Mouse (Mus musculus) kidney, adult 18-20 months (tissue): ENCODE results near the gene Cry2.

ENCODE experiments used
- DNase-seq: peaks from one replicate; pipeline ENCODE4 v3.0.0; 2021

Gene Cry2

GRCm38 (mm10) chr2:92444376-92444775 lies 10.5 kb upstream of the Cry2 start:
- DNase-seq, result no peak

- DNase-seq, result no peak
These were observed 9.5 kb upstream of the Cry2 start for GRCm38 (mm10) chr2:92443313-92443712.

DNA sequence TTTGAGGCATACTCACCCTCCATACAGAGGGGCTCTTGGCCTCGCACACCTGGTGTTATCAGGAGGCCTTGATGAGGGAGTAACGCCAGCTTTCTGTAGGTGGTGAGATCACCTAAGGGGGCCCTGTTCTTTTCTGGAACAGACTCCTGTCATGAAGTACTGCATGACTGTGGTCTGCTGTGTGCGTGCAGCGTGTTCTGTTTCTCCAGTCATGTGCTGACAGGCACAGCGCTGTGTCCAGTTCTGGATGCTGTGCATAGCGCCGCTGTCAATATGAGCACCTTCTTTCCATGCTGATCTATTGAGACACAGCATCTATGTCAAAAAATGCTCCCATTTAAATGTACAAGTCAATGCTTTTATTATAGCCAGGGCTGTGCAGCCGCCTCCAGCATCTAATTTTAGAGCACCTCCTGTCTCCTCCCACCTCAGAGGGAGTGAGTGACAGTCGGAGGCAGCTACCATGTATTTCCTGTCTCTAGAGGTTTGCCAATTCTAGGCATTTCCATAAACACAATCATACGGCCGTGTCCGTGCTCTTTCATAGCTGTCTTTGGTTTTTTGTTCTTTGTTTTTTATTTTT lies 8.7 kb upstream of the Cry2 start:
- no peak for DNase-seq

GRCm38 (mm10) chr2:92440432-92440831 lies 6.6 kb upstream of the Cry2 start:
- DNase-seq, result no peak

- DNase-seq, result no peak
These were observed 4.7 kb upstream of the Cry2 start for GRCm38 (mm10) chr2:92438567-92438966.

GRCm38 (mm10) chr2:92437875-92438274 lies 4.0 kb upstream of the Cry2 start:
- DNase-seq, result peak; percentile 86

GRCm38 (mm10) chr2:92437366-92437765 lies 3.5 kb upstream of the Cry2 start:
- no peak for DNase-seq

- DNase-seq, result no peak
These were observed 1.2 kb upstream of the Cry2 start for GRCm38 (mm10) chr2:92435023-92435422.

DNA sequence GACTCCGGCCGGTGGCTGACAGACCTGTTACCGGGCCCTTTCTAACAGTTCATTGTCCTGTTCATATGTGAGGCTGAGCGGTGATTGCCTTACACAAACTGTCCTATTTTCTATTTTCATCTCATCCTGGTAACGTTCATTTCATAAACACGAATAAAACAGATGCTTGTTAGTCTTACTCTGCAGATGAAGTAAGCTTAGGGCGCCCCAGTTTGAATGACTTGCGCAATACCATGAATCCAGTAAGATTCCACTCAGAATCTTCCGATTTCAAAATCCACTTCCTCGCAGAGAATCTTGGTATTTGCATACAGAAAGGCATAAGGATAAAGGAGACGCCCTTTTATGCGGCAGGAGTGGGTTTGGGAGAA lies 517 bp upstream of the Cry2 start:
- no peak for DNase-seq

DNA sequence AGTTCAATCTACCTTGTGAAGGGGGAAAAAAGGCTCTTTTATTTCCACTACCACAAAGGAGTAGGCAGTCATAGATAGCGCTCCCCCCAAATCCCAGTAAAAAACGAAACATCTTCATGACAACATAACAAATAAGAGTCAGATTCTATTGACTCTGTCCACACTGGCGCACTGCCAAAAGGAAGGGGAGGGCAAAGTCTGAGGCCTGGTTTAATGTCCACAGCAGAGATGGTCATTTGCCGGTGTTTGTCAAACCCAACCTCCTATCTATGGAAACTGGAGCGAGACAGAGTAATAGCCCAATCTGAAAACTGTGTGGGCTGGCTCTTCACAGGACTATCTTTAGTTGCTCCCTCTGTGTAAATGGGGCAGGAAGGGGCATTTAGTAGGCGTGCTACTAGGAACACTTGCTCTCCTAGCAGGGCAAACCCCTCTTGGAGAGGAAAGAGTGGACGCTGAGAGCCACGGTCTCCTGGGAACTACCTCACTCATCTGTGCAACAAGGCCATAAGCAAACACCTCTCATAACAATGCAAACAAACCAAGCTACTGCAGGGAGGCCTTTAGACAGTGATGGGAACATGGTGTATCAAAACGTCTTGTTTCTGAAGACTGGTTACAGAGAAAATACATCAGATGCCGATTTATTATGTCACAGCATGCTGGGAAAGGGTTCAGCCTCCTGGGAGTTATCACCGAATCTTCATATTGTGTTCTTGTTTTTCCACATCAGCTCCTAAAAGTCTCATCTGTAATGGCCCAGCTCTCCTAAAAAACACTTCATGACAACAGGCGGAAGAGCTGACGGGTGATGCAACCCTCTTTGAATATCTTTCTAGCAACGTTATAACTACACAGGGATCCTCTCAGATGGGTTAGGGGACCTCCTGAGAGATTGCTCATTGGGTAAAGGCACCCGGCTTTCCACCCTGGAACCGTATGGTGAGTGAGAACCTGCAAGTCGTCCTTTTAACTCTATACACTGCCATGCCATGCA lies 1.2 kb downstream of the Cry2 start:
- DNase-seq, result peak; percentile 78

GRCm38 (mm10) chr2:92431611-92432179 lies 2.1 kb downstream of the Cry2 start:
- DNase-seq, result no peak

DNA sequence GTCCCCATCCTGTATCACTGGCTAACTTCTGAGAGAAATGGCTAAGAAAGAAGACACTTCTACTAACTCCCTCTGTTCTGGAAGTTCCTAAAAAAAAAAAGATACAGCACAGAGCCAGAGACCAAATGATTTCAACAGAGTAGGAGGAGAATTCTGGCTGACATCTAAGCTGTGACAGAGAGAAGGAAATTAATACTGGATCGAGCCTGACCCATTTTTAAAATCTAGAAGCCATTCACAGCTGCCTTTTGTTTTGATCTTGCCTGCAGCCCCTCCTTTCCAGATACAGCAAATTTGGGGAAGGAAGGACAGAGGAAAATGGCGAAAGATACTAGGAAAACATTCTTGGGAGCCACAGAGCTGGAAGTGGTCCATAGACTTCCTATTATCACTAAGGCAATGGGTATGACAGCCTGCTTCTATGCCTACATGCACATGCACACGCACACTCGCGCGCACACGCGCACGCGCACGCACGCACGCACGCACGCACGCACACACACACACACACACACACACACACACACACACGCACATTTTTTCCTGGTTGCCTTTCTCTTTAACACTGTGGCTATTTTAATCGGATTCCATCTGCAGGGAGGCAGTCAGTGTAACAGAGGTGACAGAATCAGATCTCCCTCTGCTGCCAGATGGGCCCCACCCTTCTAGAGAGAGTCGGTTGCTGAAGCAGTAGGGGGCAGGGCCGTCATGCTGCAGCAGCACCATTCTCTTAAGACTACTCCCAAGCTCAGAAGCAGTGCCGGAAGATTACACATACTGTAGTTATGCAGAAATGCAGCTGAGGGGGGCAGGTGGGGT lies 2.9 kb downstream of the Cry2 start:
- no peak for DNase-seq

DNA sequence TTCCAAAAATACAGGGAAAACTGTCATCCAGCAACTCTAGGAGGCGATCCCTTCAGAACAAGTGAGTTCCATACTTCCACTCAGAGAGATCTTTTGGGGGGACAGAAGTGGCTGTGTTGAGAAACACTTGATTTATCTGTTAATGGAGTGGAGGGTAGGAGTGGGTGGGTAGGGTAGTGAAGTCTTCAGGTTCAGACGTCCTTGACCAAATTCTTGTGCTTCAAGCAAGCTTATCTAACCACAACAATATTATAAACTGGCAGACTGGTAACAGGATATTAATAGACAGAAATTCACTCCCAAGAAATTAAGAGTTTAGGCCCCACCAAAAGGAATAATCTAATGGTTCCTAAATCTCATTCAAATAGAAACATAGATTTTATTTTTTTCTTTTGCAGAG lies 3.8 kb downstream of the Cry2 start:
- DNase-seq, result no peak

DNA sequence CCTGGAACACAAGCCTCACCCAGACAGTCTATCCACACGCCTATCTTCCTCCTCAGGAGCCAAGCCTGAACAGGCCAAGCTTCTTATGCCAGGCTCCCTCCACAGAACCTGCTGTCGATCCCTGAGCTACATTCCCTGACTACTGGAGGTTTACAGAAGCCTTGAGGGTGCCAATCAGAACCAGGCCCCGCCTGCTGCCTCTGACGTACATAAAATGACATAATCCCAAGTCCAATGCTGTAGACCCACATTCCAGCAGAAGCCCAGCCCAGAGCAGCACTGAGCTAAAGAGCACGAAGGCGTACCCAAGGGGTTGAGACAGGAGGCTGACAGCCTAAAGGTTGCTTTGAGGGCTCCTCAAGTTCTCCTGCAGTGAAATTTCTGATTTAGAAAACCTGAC lies 6.0 kb downstream of the Cry2 start:
- peak; percentile 85 for DNase-seq

DNA sequence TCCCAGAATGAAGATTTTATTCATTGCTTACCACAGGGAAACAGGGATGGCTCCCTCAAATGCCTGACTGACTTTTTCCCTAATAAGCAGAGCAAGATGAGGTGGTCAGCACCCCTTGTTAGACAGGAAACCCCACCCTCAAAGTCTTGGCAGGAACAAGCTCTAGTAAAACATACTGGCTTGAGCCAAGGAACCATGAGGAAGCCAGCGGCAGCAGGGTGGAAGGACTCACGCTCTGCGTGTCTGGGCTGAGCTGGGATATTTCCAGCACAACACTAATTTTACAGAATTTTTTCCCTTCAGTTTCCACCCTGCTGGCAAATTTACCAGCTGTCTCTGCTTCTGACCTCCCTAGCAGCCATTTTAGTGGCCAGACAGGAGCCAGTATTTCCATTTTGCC lies 7.4 kb downstream of the Cry2 start:
- DNase-seq, result no peak

GRCm38 (mm10) chr2:92425366-92425765 lies 8.5 kb downstream of the Cry2 start:
- no peak for DNase-seq

DNA sequence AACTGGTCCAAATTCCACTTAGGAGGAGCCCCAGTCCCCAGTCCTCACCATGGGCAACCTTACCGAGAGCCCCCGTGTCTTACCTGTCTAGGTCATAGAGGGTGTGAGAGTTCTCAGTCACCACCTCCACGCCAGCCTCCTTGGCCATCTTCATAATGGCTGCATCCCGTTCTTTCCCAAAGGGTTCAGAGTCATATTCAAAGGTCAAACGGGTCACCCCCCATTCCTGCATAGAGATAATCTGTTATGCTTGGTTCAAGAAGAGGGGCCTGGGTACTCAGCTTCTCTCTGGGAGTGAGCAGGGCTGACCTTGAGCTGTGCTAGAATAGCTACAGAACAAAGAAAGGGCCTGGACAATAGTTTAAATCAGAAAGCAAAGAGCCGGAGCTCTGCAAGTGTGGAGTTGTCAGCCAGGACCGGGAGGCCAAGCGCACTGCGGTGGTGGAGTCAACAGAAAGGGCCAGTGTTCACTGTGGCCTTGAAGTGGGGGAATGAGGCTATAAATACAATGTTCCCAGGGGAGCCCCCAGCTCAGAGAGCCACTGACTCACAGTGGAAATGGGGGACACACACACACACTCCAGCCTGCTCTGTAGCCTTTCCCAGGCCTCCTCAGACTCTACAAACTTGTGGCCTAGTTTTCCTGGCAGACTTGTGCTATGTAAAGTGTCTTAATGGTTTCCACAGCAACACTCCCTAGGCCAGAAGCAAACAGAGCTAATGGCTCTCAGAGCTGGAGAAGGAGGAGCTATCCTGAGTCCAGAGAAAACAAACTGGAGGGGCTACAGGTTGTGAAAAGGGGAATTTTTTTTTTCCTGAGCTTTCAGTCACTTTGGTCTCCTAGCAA lies 9.2 kb downstream of the Cry2 start:
- no peak for DNase-seq

DNA sequence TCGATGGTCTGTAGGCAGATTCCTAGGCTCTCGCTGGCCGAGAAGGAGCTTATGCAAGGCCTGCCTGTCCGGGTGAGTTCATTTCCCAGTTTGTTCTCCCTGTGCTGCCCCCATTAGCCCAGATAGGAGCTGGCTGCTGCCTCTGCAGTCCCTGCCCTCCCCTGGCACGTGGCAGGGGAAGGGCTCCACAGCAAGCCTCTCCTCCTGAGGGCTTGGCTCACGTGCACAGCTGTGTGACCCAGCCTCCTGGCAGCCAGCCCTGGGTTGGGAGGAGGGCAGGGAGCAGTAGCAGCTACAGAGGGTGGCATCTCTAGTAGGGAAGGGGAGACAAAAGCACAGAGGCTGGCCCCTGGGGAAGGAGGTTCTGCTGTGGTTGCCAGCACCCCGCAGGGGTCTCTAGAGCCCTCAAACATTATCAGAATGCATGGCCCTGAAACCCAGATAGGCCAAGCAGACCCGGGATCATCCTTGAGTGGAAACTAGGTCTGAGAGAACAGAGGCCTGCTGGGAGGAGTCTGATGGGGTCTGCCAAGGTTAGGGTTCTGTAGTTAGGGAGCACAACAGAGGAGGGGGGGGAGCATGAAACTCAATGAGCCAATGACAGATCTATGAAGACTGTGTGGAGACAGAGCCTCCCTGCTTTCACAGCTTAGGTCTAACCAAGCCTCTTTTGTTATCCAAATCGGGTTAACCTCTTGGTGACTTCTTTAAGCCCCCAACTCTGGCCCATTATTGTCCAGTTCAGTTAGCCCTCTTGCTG lies 10.0 kb downstream of the Cry2 start:
- peak; percentile 98 for DNase-seq

- DNase-seq, result no peak
These were observed 10.7 kb downstream of the Cry2 start for GRCm38 (mm10) chr2:92423156-92423555.

GRCm38 (mm10) chr2:92422388-92423135 lies 11.3 kb downstream of the Cry2 start:
- no peak for DNase-seq
